Mouse (Mus musculus) hindbrain, embryonic 14.5 days (tissue): ENCODE results near the gene Socs5. TPM values are rescaled to one million over a fixed set of nuclear protein-coding genes. Genes with fewer than 3 reads are reported as not detected.

Experiments used
- ATAC-seq: fragments of 200-750 bp; cut with Nextera tagmentation; 2 replicates; pipeline ENCODE4 v1.8.0; 2017; ENCODE audit warnings: moderate number of reproducible peaks, mild to moderate bottlenecking, moderate TSS enrichment, moderate library complexity; ENCODE audit not compliant: low FRiP score
- DNase-seq: peaks from one replicate; pipeline ENCODE4 v3.0.0-alpha.2; 2015; ENCODE audit warnings: low spot score
- H3K27ac ChIP-seq: fragments of 300-500 bp; sonication (generic); 2 replicates; pipeline ENCODE4 v1.5.1; 2014; ENCODE audit warnings: mild to moderate bottlenecking, moderate library complexity
- H3K27me3 ChIP-seq: fragments of 300-500 bp; sonication (generic); 2 replicates; pipeline ENCODE4 v1.6.1; 2014; ENCODE audit warnings: mild to moderate bottlenecking, low read length, mixed read lengths; ENCODE audit not compliant: control insufficient read depth, insufficient read depth
- H3K36me3 ChIP-seq: fragments of 300-500 bp; sonication (generic); replicated peaks from 2 replicates; pipeline ENCODE4 v1.6.1; 2014; ENCODE audit not compliant: control insufficient read depth, insufficient read depth
- H3K4me1 ChIP-seq: fragments of 300-500 bp; sonication (generic); replicated peaks from 2 replicates; pipeline ENCODE4 v1.6.1; 2014; ENCODE audit warnings: antibody characterized with exemption, low read length, mixed read lengths; ENCODE audit not compliant: control insufficient read depth, insufficient read depth
- H3K4me2 ChIP-seq: fragments of 300-500 bp; sonication (generic); replicated peaks from 2 replicates; pipeline ENCODE4 v1.6.1; 2014; ENCODE audit warnings: mild to moderate bottlenecking, moderate library complexity
- H3K4me3 ChIP-seq: fragments of 300-500 bp; sonication (generic); replicated peaks from 2 replicates; pipeline ENCODE4 v1.5.1; 2014; ENCODE audit warnings: mild to moderate bottlenecking, low read length
- H3K9ac ChIP-seq: fragments of 300-500 bp; sonication (generic); 2 replicates; pipeline ENCODE4 v1.6.1; 2014
- H3K9me3 ChIP-seq: fragments of 300-500 bp; sonication (generic); 2 replicates; pipeline ENCODE4 v1.6.1; 2016; ENCODE audit warnings: low read length; ENCODE audit not compliant: control insufficient read depth
- WGBS: fragments of 180-500 bp; shearing (Covaris S2); extraction: QIAGEN DNeasy Blood & Tissue Kit; methylation state at CpG from one replicate; pipeline ENCODE4 v1.1.7; 2014; 5-methylcytosine and 5-hydroxymethylcytosine counted together
- polyA plus RNA-seq: library from polyadenylated mRNA; unstranded; fragments of >200 nt; fragmentation: Nextera tagmentation; extraction: Ambion mirVana; gene quantifications from 2 replicates; pipeline ENCODE4 v1.2.1, GENCODE M21; 2014

Gene Socs5
- polyA plus RNA-seq, 1 experiment from 2014 or later, result 22.1 TPM

DNA sequence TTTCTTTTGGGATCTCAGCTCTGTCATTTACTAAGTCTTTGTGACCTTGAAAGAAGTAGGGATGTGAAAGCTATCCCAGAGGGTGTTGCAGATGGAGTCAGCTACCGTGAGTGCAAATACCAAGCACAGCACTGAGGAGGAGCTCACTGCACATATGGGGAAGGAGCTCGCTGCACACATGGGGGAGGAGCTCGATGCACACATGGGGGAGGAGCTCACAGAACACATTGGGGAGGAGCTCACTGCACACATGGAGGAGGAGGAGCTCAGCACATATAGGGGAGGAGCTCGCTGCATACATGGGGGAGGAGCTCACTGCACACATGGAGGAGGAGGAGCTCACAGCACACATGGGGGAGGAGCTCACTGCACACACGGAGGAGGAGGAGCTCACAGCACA lies 4.4 kb upstream of the Socs5 start:
- peaks cover 4% of the 10 kb centered on the region; the same call in 1 of the 2 replicates for H3K4me1 ChIP-seq
- ATAC-seq (no peak), DNase-seq (no peak)
- no peak overlapping the region for H3K4me3 ChIP-seq
- H3K4me2 ChIP-seq, result no peak overlapping the region
- WGBS, result 86% methylated on average over 5 of the region's 5 CpGs
- H3K9me3 ChIP-seq, result no peaks in the 10 kb centered on the region
- no peak overlapping the region for H3K27ac ChIP-seq
- H3K27me3 ChIP-seq, result no peaks in the 10 kb centered on the region
- no peak overlapping the region for H3K9ac ChIP-seq
- no peaks in the 10 kb centered on the region for H3K36me3 ChIP-seq

- Histone ChIP-seq H3K4me2 (no peak overlapping the region), H3K4me1 (peaks cover 13% of the 10 kb centered on the region), H3K9ac (no peak overlapping the region), H3K9me3 (no peaks in the 10 kb centered on the region), H3K36me3 (no peaks in the 10 kb centered on the region), H3K27me3 (no peaks in the 10 kb centered on the region), H3K4me3 (no peak overlapping the region), H3K27ac (no peak overlapping the region)
- 80% methylated on average over 4 of the region's 4 CpGs for WGBS
- ATAC-seq (no peak), DNase-seq (no peak)
These were observed 3.2 kb upstream of the Socs5 start for GRCm38 (mm10) chr17:87104276-87104675.

DNA sequence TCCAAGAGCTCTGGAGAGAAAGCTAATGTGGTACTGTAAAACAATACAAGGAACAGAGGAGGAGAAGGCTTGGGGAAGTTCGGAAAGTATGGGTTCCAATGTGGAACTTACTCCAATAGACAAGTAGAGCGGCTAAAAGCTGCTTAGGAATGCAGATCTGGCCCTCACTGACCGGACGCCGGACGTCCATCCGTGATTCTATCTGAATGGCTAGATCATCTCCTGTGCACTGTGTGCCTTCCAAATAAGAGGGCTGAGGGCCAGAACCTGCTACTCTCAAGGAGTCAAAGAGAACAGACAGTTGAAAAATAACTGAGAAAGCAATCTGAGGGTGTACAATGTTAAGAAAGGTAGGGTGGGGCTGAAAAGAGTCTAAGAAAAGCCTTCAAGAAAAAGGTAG lies 1.5 kb upstream of the Socs5 start:
- no peaks in the 10 kb centered on the region for H3K36me3 ChIP-seq
- peak overlapping the region; percentile 68; the same call in 1 of the 2 replicates for H3K4me3 ChIP-seq
- H3K9ac ChIP-seq, result peak overlapping the region; percentile 65; the same call in 1 of the 2 replicates
- 87% methylated on average over 7 of the region's 7 CpGs for WGBS
- H3K27ac ChIP-seq, result peak overlapping the region; percentile 91; the same call in 1 of the 2 replicates
- DNase-seq (no peak), ATAC-seq (no peak)
- peaks cover 19% of the 10 kb centered on the region for H3K4me1 ChIP-seq
- H3K9me3 ChIP-seq, result no peaks in the 10 kb centered on the region
- H3K4me2 ChIP-seq, result peak overlapping the region; percentile 79
- no peaks in the 10 kb centered on the region for H3K27me3 ChIP-seq

- ATAC-seq, result peak; percentile 99
- peaks cover 19% of the 10 kb centered on the region for H3K4me1 ChIP-seq
- WGBS, result under 1% methylated on average over 50 of the region's 51 CpGs
These were observed 572 bp upstream of the Socs5 start for GRCm38 (mm10) chr17:87106691-87107523.

GRCm38 (mm10) chr17:87108507-87109292 lies 1.2 kb downstream of the Socs5 start:
- Histone ChIP-seq H3K9me3 (no peaks in the 10 kb centered on the region), H3K4me3 (peak overlapping the region; percentile 68), H3K4me1 (peaks cover 19% of the 10 kb centered on the region), H3K27me3 (no peaks in the 10 kb centered on the region), H3K9ac (peak overlapping the region; percentile 79), H3K27ac (peak overlapping the region; percentile 51; the same call in 1 of the 2 replicates), H3K36me3 (no peaks in the 10 kb centered on the region), H3K4me2 (peak overlapping the region; percentile 60)
- DNase-seq (no peak), ATAC-seq (no peak)
- whole genome bisulfite sequencing, result 39% methylated on average over 13 of the region's 13 CpGs

More at GRCm38 (mm10) chr17:87106691-87107523, 572 bp upstream of the Socs5 start:
- Histone ChIP-seq H3K9me3 (no peaks in the 10 kb centered on the region), H3K4me2 (peak overlapping the region; percentile 79), H3K9ac (peak overlapping the region; percentile 79), H3K27ac (peak overlapping the region; percentile 91), H3K27me3 (no peaks in the 10 kb centered on the region), H3K36me3 (no peaks in the 10 kb centered on the region), H3K4me3 (peak overlapping the region; percentile 68)
- peak; percentile 94 for DNase-seq

- H3K4me1 ChIP-seq, result peaks cover 19% of the 10 kb centered on the region
- no peaks in the 10 kb centered on the region for H3K27me3 ChIP-seq
- H3K4me2 ChIP-seq, result peak overlapping the region; percentile 60; the same call in 1 of the 2 replicates
- no peaks in the 10 kb centered on the region for H3K9me3 ChIP-seq
- DNase-seq (no peak), ATAC-seq (no peak)
- no peak overlapping the region for H3K4me3 ChIP-seq
- peak overlapping the region; percentile 20; the same call in 1 of the 2 replicates for H3K9ac ChIP-seq
- WGBS, result 84% methylated on average over 7 of the region's 7 CpGs
- no peak overlapping the region for H3K27ac ChIP-seq
- no peaks in the 10 kb centered on the region for H3K36me3 ChIP-seq
These were observed 2.0 kb downstream of the Socs5 start for GRCm38 (mm10) chr17:87109504-87109903.

- ATAC-seq, result no peak
- Histone ChIP-seq H3K36me3 (no peaks in the 10 kb centered on the region), H3K4me1 (peaks cover 26% of the 10 kb centered on the region), H3K9me3 (no peaks in the 10 kb centered on the region), H3K9ac (no peak overlapping the region), H3K4me2 (no peak overlapping the region), H3K27ac (no peak overlapping the region), H3K4me3 (no peak overlapping the region), H3K27me3 (no peaks in the 10 kb centered on the region)
- no peak for DNase-seq
- WGBS, result 77% methylated on average over 5 of the region's 5 CpGs
These were observed 5.5 kb downstream of the Socs5 start for GRCm38 (mm10) chr17:87112852-87113592.

GRCm38 (mm10) chr17:87115615-87116014 lies 8.1 kb downstream of the Socs5 start:
- peaks cover 10% of the 10 kb centered on the region; the same call in 1 of the 2 replicates for H3K4me1 ChIP-seq
- H3K9me3 ChIP-seq, result no peaks in the 10 kb centered on the region
- WGBS, result 68% methylated on average over 6 of the region's 6 CpGs
- H3K27me3 ChIP-seq, result no peaks in the 10 kb centered on the region
- H3K27ac ChIP-seq, result peak overlapping the region; percentile 4; the same call in 1 of the 2 replicates
- no peak overlapping the region for H3K4me3 ChIP-seq
- no peak for ATAC-seq
- no peak for DNase-seq
- H3K4me2 ChIP-seq, result no peak overlapping the region
- no peak overlapping the region for H3K9ac ChIP-seq
- H3K36me3 ChIP-seq, result no peaks in the 10 kb centered on the region
